Comparison of ENCODE assay signal across 8 mouse cellular contexts in genomic region chr11:109244635-109245360, GRCm38 (mm10). TPM values are rescaled to one million over a fixed set of nuclear protein-coding genes. Genes with fewer than 3 reads are reported as not detected.
DNase-seq lines count a peak whose midpoint lies in the region; ATAC-seq and TF ChIP-seq lines count a peak whose summit lies in the region.

No protein-coding gene starts in this region.

- H3K36me3 ChIP-seq in heart, embryonic 11.5 days (ENCODE audit: control insufficient read depth, insufficient read depth, low read length): no peaks in the 10 kb centered on the region
- H3K36me3 ChIP-seq in kidney, embryonic 14.5 days (ENCODE audit: control insufficient read depth, insufficient read depth, low read length): no peaks in the 10 kb centered on the region
- no peaks in the 10 kb centered on the region for H3K36me3 ChIP-seq in liver, embryonic 14.5 days (replicated peaks; ENCODE audit: control insufficient read depth, insufficient read depth, low read depth)
- no peaks in the 10 kb centered on the region for H3K36me3 ChIP-seq in neural tube, embryonic 11.5 days (ENCODE audit: control insufficient read depth, insufficient read depth, low read length)

- no peak for ATAC-seq in heart, embryonic 11.5 days (replicated peaks; ENCODE audit: insufficient number of reproducible peaks, low FRiP score, low TSS enrichment)
- ATAC-seq in kidney, embryonic 14.5 days (ENCODE audit: low FRiP score, low TSS enrichment): peak; percentile 87
- no peak; the same call in 1 of the 2 replicates for ATAC-seq in liver, embryonic 14.5 days (ENCODE audit: insufficient read depth)
- ATAC-seq in neural tube, embryonic 11.5 days (ENCODE audit: insufficient read depth, low FRiP score, low TSS enrichment): peak; percentile 69

- peak overlapping the region; percentile 43 for H3K4me2 ChIP-seq in heart, embryonic 11.5 days
- H3K4me2 ChIP-seq in kidney, embryonic 14.5 days (replicated peaks; ENCODE audit: low read depth, low read length): peak overlapping the region; percentile 29; the same call in 1 of the 2 replicates
- no peak overlapping the region for H3K4me2 ChIP-seq in liver, embryonic 14.5 days (ENCODE audit: low read depth)
- peak overlapping the region; percentile 28; the same call in 1 of the 2 replicates for H3K4me2 ChIP-seq in neural tube, embryonic 11.5 days (ENCODE audit: low read depth)

- H3K27ac ChIP-seq in heart, embryonic 11.5 days (ENCODE audit: low read depth, low read length): no peak overlapping the region
- H3K27ac ChIP-seq in kidney, embryonic 14.5 days (ENCODE audit: low read depth, low read length): no peak overlapping the region
- no peak overlapping the region for H3K27ac ChIP-seq in liver, embryonic 14.5 days
- no peak overlapping the region for H3K27ac ChIP-seq in neural tube, embryonic 11.5 days (ENCODE audit: low read depth, low read length)

- TF ChIP-seq EP300 in liver, embryonic 14.5 days (IDR thresholded peaks at IDR 0.05; ENCODE audit: low read depth): no peak

- peak; percentile 78 for TF ChIP-seq CTCF in liver, embryonic 14.5 days (IDR thresholded peaks at IDR 0.05; ENCODE audit: low read depth)

- no peaks in the 10 kb centered on the region for H3K9me3 ChIP-seq in heart, embryonic 11.5 days (replicated peaks; ENCODE audit: control insufficient read depth, low read length)
- H3K9me3 ChIP-seq in kidney, embryonic 14.5 days (ENCODE audit: control insufficient read depth, low read length): no peaks in the 10 kb centered on the region
- H3K9me3 ChIP-seq in liver, embryonic 14.5 days (ENCODE audit: control insufficient read depth, low read length): no peaks in the 10 kb centered on the region
- no peaks in the 10 kb centered on the region for H3K9me3 ChIP-seq in neural tube, embryonic 11.5 days (ENCODE audit: control insufficient read depth, low read length)

- DNase-seq in CD4-positive, CD25-positive, alpha-beta regulatory T cell, adult 2 months (ENCODE audit: low read depth, low spot score): peak; percentile 75
- DNase-seq in Muller cell, postnatal 12 days (ENCODE audit: inconsistent ontology term): peak; percentile 48
- DNase-seq in cerebellum, postnatal 25 days: peak; percentile 61 to 65
- peak in 2 of 3 experiments; percentile 11 to 22 for DNase-seq in liver, embryonic 14.5 days (ENCODE audit: low read depth in 3 of 3, low spot score in 3 of 3)
- DNase-seq in neural tube, embryonic 11.5 days (ENCODE audit: low spot score): peak; percentile 67
- DNase-seq in testis, postnatal 10 days (ENCODE audit: low spot score): no peak

- H3K4me1 ChIP-seq in heart, embryonic 11.5 days (ENCODE audit: control insufficient read depth, insufficient read depth, low read length): no peaks in the 10 kb centered on the region
- no peaks in the 10 kb centered on the region for H3K4me1 ChIP-seq in kidney, embryonic 14.5 days (ENCODE audit: control insufficient read depth, insufficient read depth, low read length)
- H3K4me1 ChIP-seq in liver, embryonic 14.5 days (replicated peaks; ENCODE audit: control insufficient read depth in 2 of 2, insufficient read depth in 2 of 2, low read length in 1 of 2): no peaks in the 10 kb centered on the region
- H3K4me1 ChIP-seq in neural tube, embryonic 11.5 days (ENCODE audit: control insufficient read depth, insufficient read depth, low read length): no peaks in the 10 kb centered on the region

- no peak overlapping the region for H3K4me3 ChIP-seq in heart, embryonic 11.5 days (ENCODE audit: low read depth, low read length)
- no peak overlapping the region for H3K4me3 ChIP-seq in kidney, embryonic 14.5 days (ENCODE audit: low read length)
- no peak overlapping the region for H3K4me3 ChIP-seq in liver, embryonic 14.5 days (ENCODE audit: insufficient read depth in 1 of 2, low read depth in 2 of 2, low read length in 2 of 2)
- no peak overlapping the region for H3K4me3 ChIP-seq in neural tube, embryonic 11.5 days (ENCODE audit: low read depth, low read length)

- H3K27me3 ChIP-seq in heart, embryonic 11.5 days (ENCODE audit: control insufficient read depth, insufficient read depth, low read length): 0 out of 2 replicates have a peak, but pooled peaks cover 2% of the 10 kb centered on the region
- no peaks in the 10 kb centered on the region for H3K27me3 ChIP-seq in kidney, embryonic 14.5 days (ENCODE audit: control insufficient read depth, insufficient read depth, low read length)
- H3K27me3 ChIP-seq in liver, embryonic 14.5 days (ENCODE audit: control insufficient read depth, insufficient read depth, low read length): no peaks in the 10 kb centered on the region
- H3K27me3 ChIP-seq in neural tube, embryonic 11.5 days (ENCODE audit: control insufficient read depth, insufficient read depth, low read length): peaks cover 2% of the 10 kb centered on the region; the same call in 1 of the 2 replicates

- 27% methylated on average over 23 of the region's 23 CpGs for WGBS in heart, embryonic 11.5 days (ENCODE audit: insufficient replicate concordance)
- WGBS in kidney, embryonic 14.5 days: 21% methylated on average over 23 of the region's 23 CpGs
- WGBS in liver, embryonic 14.5 days (ENCODE audit: insufficient replicate concordance): 26% methylated on average over 23 of the region's 23 CpGs
- WGBS in neural tube, embryonic 11.5 days: 27% methylated on average over 23 of the region's 23 CpGs

- H3K9ac ChIP-seq in heart, embryonic 11.5 days (ENCODE audit: low read depth, low read length): no peak overlapping the region
- no peak overlapping the region for H3K9ac ChIP-seq in kidney, embryonic 14.5 days (ENCODE audit: low read depth, low read length)
- no peak overlapping the region for H3K9ac ChIP-seq in liver, embryonic 14.5 days (replicated peaks)
- H3K9ac ChIP-seq in neural tube, embryonic 11.5 days (ENCODE audit: low read length): no peak overlapping the region

RNA-seq across cellular contexts. Expression of gene Rgs9, which starts 53.1 kb away (rescaled TPM):
- 0.40 and 0.72 TPM in 2 replicates for polyA plus RNA-seq in heart, embryonic 11.5 days (2014; fragmentation: Nextera tagmentation; extraction: Ambion mirVana)
- polyA plus RNA-seq in kidney, embryonic 14.5 days (2014; fragmentation: Nextera tagmentation; extraction: Ambion mirVana): 1.4 and 2.3 TPM in 2 replicates
- 0.04 and 0.09 TPM in 2 replicates for polyA plus RNA-seq in liver, embryonic 14.5 days (2012; rRNA removed)
- polyA plus RNA-seq in liver, embryonic 14.5 days (2014; fragmentation: Nextera tagmentation; extraction: Ambion mirVana): not detected in 2 replicates
- polyA plus RNA-seq in neural tube, embryonic 11.5 days (2014; fragmentation: Nextera tagmentation; extraction: Ambion mirVana): 1.1 and 1.5 TPM in 2 replicates

Comparison
In these comparisons a context has a peak if more than half of its experiments do, and no peak if none do; other contexts are left out.
1. ATAC-seq: peak in kidney, embryonic 14.5 days (single experiment) and neural tube, embryonic 11.5 days (single experiment); none in heart, embryonic 11.5 days (single experiment) and liver, embryonic 14.5 days (single experiment).